Mouse (Mus musculus): ENCODE data around the gene Mphosph9. TPM values are rescaled to one million over a fixed set of nuclear protein-coding genes. Genes with fewer than 3 reads are reported as not detected.

The Mphosph9 gene
- polyA plus RNA-seq, 1 experiment from 2014 or later = 4.2 TPM

GRCm38 (mm10) chr5:124267652-124268051, 60.1 kb downstream of the Mphosph9 start:
- Histone ChIP-seq H3K36me3 (ENCODE audit: control insufficient read depth, insufficient read depth) (peaks cover 7% of the 10 kb centered on the region), H3K27ac (ENCODE audit: low read length) (no peak overlapping the region), H3K4me1 (ENCODE audit: control insufficient read depth, low read depth, low read length) (no peaks in the 10 kb centered on the region), H3K4me3 (ENCODE audit: low read depth, low read length) (no peak overlapping the region), H3K9ac (ENCODE audit: low read depth, low read length) (no peak overlapping the region), H3K27me3 (ENCODE audit: control insufficient read depth, insufficient read depth, low read depth, low read length) (no peaks in the 10 kb centered on the region), H3K4me2 (ENCODE audit: low read depth, low read length) (no peak overlapping the region), H3K9me3 (replicated peaks; ENCODE audit: control insufficient read depth, low read length) (no peaks in the 10 kb centered on the region)
- ATAC-seq (ENCODE audit: low read depth) = no peak
- 25% methylated on average over 6 of the region's 6 CpGs for WGBS (ENCODE audit: insufficient replicate concordance)

- ATAC-seq (ENCODE audit: low read depth) = peak; percentile 11; the same call in 1 of the 2 replicates
- WGBS (ENCODE audit: insufficient replicate concordance) = 25% methylated on average over 6 of the region's 6 CpGs
- no peak overlapping the region for H3K9ac ChIP-seq (ENCODE audit: low read depth, low read length)
- no peak overlapping the region for H3K27ac ChIP-seq (ENCODE audit: low read length)
- no peak overlapping the region for H3K4me2 ChIP-seq (ENCODE audit: low read depth, low read length)
- no peaks in the 10 kb centered on the region for H3K9me3 ChIP-seq (replicated peaks; ENCODE audit: control insufficient read depth, low read length)
- no peaks in the 10 kb centered on the region for H3K27me3 ChIP-seq (ENCODE audit: control insufficient read depth, insufficient read depth, low read depth, low read length)
- no peaks in the 10 kb centered on the region for H3K4me1 ChIP-seq (ENCODE audit: control insufficient read depth, low read depth, low read length)
- peaks cover 7% of the 10 kb centered on the region for H3K36me3 ChIP-seq (ENCODE audit: control insufficient read depth, insufficient read depth)
- no peak overlapping the region for H3K4me3 ChIP-seq (ENCODE audit: low read depth, low read length)
Observed at GRCm38 (mm10) chr5:124266821-124267220, 61.0 kb downstream of the Mphosph9 start.

- no peak overlapping the region for H3K27ac ChIP-seq (ENCODE audit: low read length)
Observed at GRCm38 (mm10) chr5:124263246-124263645, 64.5 kb downstream of the Mphosph9 start.

GRCm38 (mm10) chr5:124262090-124262489, 65.7 kb downstream of the Mphosph9 start:
- Histone ChIP-seq H3K4me1 (ENCODE audit: control insufficient read depth, low read depth, low read length) (no peaks in the 10 kb centered on the region), H3K4me2 (ENCODE audit: low read depth, low read length) (no peak overlapping the region), H3K27me3 (ENCODE audit: control insufficient read depth, insufficient read depth, low read depth, low read length) (no peaks in the 10 kb centered on the region), H3K9me3 (replicated peaks; ENCODE audit: control insufficient read depth, low read length) (no peaks in the 10 kb centered on the region), H3K36me3 (ENCODE audit: control insufficient read depth, insufficient read depth) (peaks cover 16% of the 10 kb centered on the region), H3K9ac (ENCODE audit: low read depth, low read length) (no peak overlapping the region), H3K4me3 (ENCODE audit: low read depth, low read length) (no peak overlapping the region), H3K27ac (ENCODE audit: low read length) (no peak overlapping the region)
- 76% methylated on average over 4 of the region's 4 CpGs for WGBS (ENCODE audit: insufficient replicate concordance)
- ATAC-seq (ENCODE audit: low read depth) = no peak

More at GRCm38 (mm10) chr5:124263246-124263645, 64.5 kb downstream of the Mphosph9 start:
- Histone ChIP-seq H3K9ac (ENCODE audit: low read depth, low read length) (no peak overlapping the region), H3K27me3 (ENCODE audit: control insufficient read depth, insufficient read depth, low read depth, low read length) (no peaks in the 10 kb centered on the region), H3K36me3 (ENCODE audit: control insufficient read depth, insufficient read depth) (peaks cover 10% of the 10 kb centered on the region), H3K4me2 (ENCODE audit: low read depth, low read length) (no peak overlapping the region), H3K4me3 (ENCODE audit: low read depth, low read length) (no peak overlapping the region), H3K9me3 (replicated peaks; ENCODE audit: control insufficient read depth, low read length) (no peaks in the 10 kb centered on the region), H3K4me1 (ENCODE audit: control insufficient read depth, low read depth, low read length) (no peaks in the 10 kb centered on the region)
- WGBS (ENCODE audit: insufficient replicate concordance) = 77% methylated on average over 4 of the region's 4 CpGs
- ATAC-seq (ENCODE audit: low read depth) = no peak

GRCm38 (mm10) chr5:124259133-124259532, 68.6 kb downstream of the Mphosph9 start:
- H3K27ac ChIP-seq (ENCODE audit: low read length) = no peak overlapping the region
- no peaks in the 10 kb centered on the region for H3K27me3 ChIP-seq (ENCODE audit: control insufficient read depth, insufficient read depth, low read depth, low read length)
- ATAC-seq (ENCODE audit: low read depth) = no peak
- no peak overlapping the region for H3K9ac ChIP-seq (ENCODE audit: low read depth, low read length)
- H3K4me1 ChIP-seq (ENCODE audit: control insufficient read depth, low read depth, low read length) = no peaks in the 10 kb centered on the region
- no peak overlapping the region for H3K4me2 ChIP-seq (ENCODE audit: low read depth, low read length)
- H3K36me3 ChIP-seq (ENCODE audit: control insufficient read depth, insufficient read depth) = peaks cover 19% of the 10 kb centered on the region
- no peak overlapping the region for H3K4me3 ChIP-seq (ENCODE audit: low read depth, low read length)
- 53% methylated on average over 2 of the region's 2 CpGs for WGBS (ENCODE audit: insufficient replicate concordance)
- no peaks in the 10 kb centered on the region for H3K9me3 ChIP-seq (replicated peaks; ENCODE audit: control insufficient read depth, low read length)

GRCm38 (mm10) chr5:124258026-124258425, 69.7 kb downstream of the Mphosph9 start:
- WGBS (ENCODE audit: insufficient replicate concordance) = 90% methylated on average over 1 of the region's 1 CpGs
- Histone ChIP-seq H3K4me1 (ENCODE audit: control insufficient read depth, low read depth, low read length) (no peaks in the 10 kb centered on the region), H3K27ac (ENCODE audit: low read length) (no peak overlapping the region), H3K9ac (ENCODE audit: low read depth, low read length) (no peak overlapping the region), H3K9me3 (replicated peaks; ENCODE audit: control insufficient read depth, low read length) (no peaks in the 10 kb centered on the region), H3K4me2 (ENCODE audit: low read depth, low read length) (no peak overlapping the region), H3K36me3 (ENCODE audit: control insufficient read depth, insufficient read depth) (peaks cover 19% of the 10 kb centered on the region), H3K27me3 (ENCODE audit: control insufficient read depth, insufficient read depth, low read depth, low read length) (no peaks in the 10 kb centered on the region), H3K4me3 (ENCODE audit: low read depth, low read length) (no peak overlapping the region)
- ATAC-seq (ENCODE audit: low read depth) = no peak

GRCm38 (mm10) chr5:124255141-124255540, 72.6 kb downstream of the Mphosph9 start:
- no peak for ATAC-seq (ENCODE audit: low read depth)
- no peaks in the 10 kb centered on the region for H3K9me3 ChIP-seq (replicated peaks; ENCODE audit: control insufficient read depth, low read length)
- peaks cover 19% of the 10 kb centered on the region for H3K36me3 ChIP-seq (ENCODE audit: control insufficient read depth, insufficient read depth)
- no peak overlapping the region for H3K9ac ChIP-seq (ENCODE audit: low read depth, low read length)
- no peak overlapping the region for H3K4me2 ChIP-seq (ENCODE audit: low read depth, low read length)
- H3K27ac ChIP-seq (ENCODE audit: low read length) = no peak overlapping the region
- no peaks in the 10 kb centered on the region; the same call in 1 of the 2 replicates for H3K4me1 ChIP-seq (ENCODE audit: control insufficient read depth, low read depth, low read length)
- 84% methylated on average over 7 of the region's 7 CpGs for WGBS (ENCODE audit: insufficient replicate concordance)
- no peak overlapping the region for H3K4me3 ChIP-seq (ENCODE audit: low read depth, low read length)
- no peaks in the 10 kb centered on the region for H3K27me3 ChIP-seq (ENCODE audit: control insufficient read depth, insufficient read depth, low read depth, low read length)

- no peak for ATAC-seq (ENCODE audit: low read depth)
- Histone ChIP-seq H3K4me3 (ENCODE audit: low read depth, low read length) (no peak overlapping the region), H3K36me3 (ENCODE audit: control insufficient read depth, insufficient read depth) (peaks cover 12% of the 10 kb centered on the region), H3K4me1 (ENCODE audit: control insufficient read depth, low read depth, low read length) (peaks cover 5% of the 10 kb centered on the region), H3K27ac (ENCODE audit: low read length) (no peak overlapping the region), H3K27me3 (ENCODE audit: control insufficient read depth, insufficient read depth, low read depth, low read length) (no peaks in the 10 kb centered on the region), H3K9me3 (replicated peaks; ENCODE audit: control insufficient read depth, low read length) (no peaks in the 10 kb centered on the region), H3K9ac (ENCODE audit: low read depth, low read length) (no peak overlapping the region), H3K4me2 (ENCODE audit: low read depth, low read length) (no peak overlapping the region)
- WGBS (ENCODE audit: insufficient replicate concordance) = 85% methylated on average over 8 of the region's 8 CpGs
Observed at GRCm38 (mm10) chr5:124253555-124253954, 74.2 kb downstream of the Mphosph9 start.

GRCm38 (mm10) chr5:124252580-124253320, 75.0 kb downstream of the Mphosph9 start:
- Histone ChIP-seq H3K27ac (ENCODE audit: low read length) (no peak overlapping the region), H3K9me3 (replicated peaks; ENCODE audit: control insufficient read depth, low read length) (no peaks in the 10 kb centered on the region), H3K4me2 (ENCODE audit: low read depth, low read length) (no peak overlapping the region), H3K36me3 (ENCODE audit: control insufficient read depth, insufficient read depth) (peaks cover 7% of the 10 kb centered on the region), H3K27me3 (ENCODE audit: control insufficient read depth, insufficient read depth, low read depth, low read length) (no peaks in the 10 kb centered on the region), H3K9ac (ENCODE audit: low read depth, low read length) (no peak overlapping the region), H3K4me1 (ENCODE audit: control insufficient read depth, low read depth, low read length) (peaks cover 13% of the 10 kb centered on the region), H3K4me3 (ENCODE audit: low read depth, low read length) (no peak overlapping the region)
- 84% methylated on average over 13 of the region's 13 CpGs for WGBS (ENCODE audit: insufficient replicate concordance)
- ATAC-seq (ENCODE audit: low read depth) = no peak
